Mouse (Mus musculus): ENCODE data around the gene Hmx2. TPM values are rescaled to one million over a fixed set of nuclear protein-coding genes. Genes with fewer than 3 reads are reported as not detected.
A peak's percentile ranks its signal among the peaks of the same experiment; 100 is the strongest.

Hmx2 gene
- polyA plus RNA-seq, 1 experiment from 2014 or later = 2.7 TPM

GRCm38 (mm10) chr7:131560697-131561042 is 12.1 kb downstream of the Hmx2 start:
- no peaks in the 10 kb centered on the region for H3K9me3 ChIP-seq
- H3K9ac ChIP-seq = peak overlapping the region; percentile 86
- peaks cover 34% of the 10 kb centered on the region for H3K4me1 ChIP-seq
- peaks cover 31% of the 10 kb centered on the region for H3K36me3 ChIP-seq
- H3K4me2 ChIP-seq (replicated peaks) = peak overlapping the region; percentile 64
- peaks cover 34% of the 10 kb centered on the region for H3K27me3 ChIP-seq (replicated peaks)
- peak overlapping the region; percentile 72; the same call in 1 of the 2 replicates for H3K27ac ChIP-seq
- ATAC-seq (ENCODE audit: low FRiP score, low read depth) = peak; percentile 46
- peak overlapping the region; percentile 77 for H3K4me3 ChIP-seq
- WGBS = under 1% methylated on average over 14 of the region's 14 CpGs

- no peak for ATAC-seq (ENCODE audit: low FRiP score, low read depth)
- WGBS = 82% methylated on average over 6 of the region's 6 CpGs
- H3K9ac ChIP-seq = no peak overlapping the region
- H3K27ac ChIP-seq = no peak overlapping the region
- H3K4me2 ChIP-seq (replicated peaks) = no peak overlapping the region
- no peaks in the 10 kb centered on the region for H3K9me3 ChIP-seq
- H3K4me1 ChIP-seq = no peaks in the 10 kb centered on the region
- peaks cover 33% of the 10 kb centered on the region for H3K36me3 ChIP-seq
- H3K4me3 ChIP-seq = no peak overlapping the region
- no peaks in the 10 kb centered on the region for H3K27me3 ChIP-seq (replicated peaks)
These were observed 26.7 kb downstream of the Hmx2 start for GRCm38 (mm10) chr7:131575246-131575645.

DNA sequence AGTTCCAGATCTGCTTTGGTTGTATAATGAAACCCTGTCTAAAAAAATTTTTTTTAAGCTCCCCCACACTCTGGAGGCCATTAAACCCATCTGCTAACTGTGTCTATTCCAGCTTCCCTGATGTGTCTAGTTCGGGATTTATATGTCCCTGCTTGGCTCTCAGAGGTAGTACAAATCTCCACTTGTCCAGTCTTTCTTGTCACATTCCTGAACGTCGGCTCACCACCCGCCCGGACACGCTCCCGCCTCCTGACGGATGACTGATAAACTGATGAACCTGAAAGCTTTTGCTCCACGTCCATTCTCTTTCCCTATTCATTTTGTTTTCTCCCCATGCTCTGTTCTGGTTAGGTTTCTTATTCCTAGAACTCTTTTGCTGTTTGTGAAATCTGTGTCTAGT is 33.6 kb downstream of the Hmx2 start:
- no peak for ATAC-seq (ENCODE audit: low FRiP score, low read depth)
- no peak overlapping the region for H3K4me2 ChIP-seq (replicated peaks)
- H3K27ac ChIP-seq = no peak overlapping the region
- H3K4me3 ChIP-seq = no peak overlapping the region
- no peaks in the 10 kb centered on the region for H3K27me3 ChIP-seq (replicated peaks)
- no peaks in the 10 kb centered on the region for H3K9me3 ChIP-seq
- WGBS = 57% methylated on average over 9 of the region's 9 CpGs
- no peak overlapping the region for H3K9ac ChIP-seq
- no peaks in the 10 kb centered on the region for H3K36me3 ChIP-seq
- no peaks in the 10 kb centered on the region for H3K4me1 ChIP-seq

GRCm38 (mm10) chr7:131585551-131585950 is 37.0 kb downstream of the Hmx2 start:
- WGBS = 81% methylated on average over 5 of the region's 5 CpGs
- Histone ChIP-seq H3K27me3 (replicated peaks) (no peaks in the 10 kb centered on the region), H3K9me3 (no peaks in the 10 kb centered on the region), H3K4me1 (no peaks in the 10 kb centered on the region), H3K9ac (no peak overlapping the region), H3K4me2 (replicated peaks) (no peak overlapping the region), H3K4me3 (no peak overlapping the region), H3K27ac (no peak overlapping the region), H3K36me3 (no peaks in the 10 kb centered on the region)
- ATAC-seq (ENCODE audit: low FRiP score, low read depth) = no peak

GRCm38 (mm10) chr7:131597779-131598482 is 49.4 kb downstream of the Hmx2 start:
- Histone ChIP-seq H3K36me3 (no peaks in the 10 kb centered on the region), H3K4me2 (replicated peaks) (peak overlapping the region; percentile 35), H3K4me1 (peaks cover 15% of the 10 kb centered on the region; the same call in 1 of the 2 replicates), H3K9me3 (no peaks in the 10 kb centered on the region), H3K4me3 (no peak overlapping the region), H3K27me3 (replicated peaks) (peaks cover 36% of the 10 kb centered on the region), H3K9ac (peak overlapping the region; percentile 14; the same call in 1 of the 2 replicates), H3K27ac (no peak overlapping the region)
- ATAC-seq (ENCODE audit: low FRiP score, low read depth) = peak; percentile 95
- 8% methylated on average over 12 of the region's 12 CpGs for WGBS

DNA sequence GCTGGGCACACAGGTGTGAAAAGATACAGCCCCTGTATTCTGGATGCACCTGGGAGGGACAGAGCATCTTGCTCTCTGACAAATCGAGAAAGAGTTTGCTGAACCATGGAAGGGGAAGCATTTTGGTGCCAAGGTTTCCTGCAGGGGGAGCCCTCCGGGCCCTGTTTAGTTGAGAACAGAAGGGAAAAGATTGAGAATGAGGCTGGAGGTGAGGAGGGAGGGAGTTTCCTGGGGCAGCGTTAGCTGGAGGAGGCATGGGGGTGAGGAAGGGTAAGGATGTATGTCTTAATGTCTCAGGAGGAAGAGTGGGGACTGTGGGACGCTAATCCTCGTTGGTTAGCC is 49.9 kb downstream of the Hmx2 start:
- Histone ChIP-seq H3K4me2 (replicated peaks) (peak overlapping the region; percentile 35), H3K36me3 (no peaks in the 10 kb centered on the region), H3K27me3 (replicated peaks) (peaks cover 36% of the 10 kb centered on the region), H3K9ac (peak overlapping the region; percentile 14; the same call in 1 of the 2 replicates), H3K27ac (no peak overlapping the region), H3K9me3 (no peaks in the 10 kb centered on the region), H3K4me1 (peaks cover 20% of the 10 kb centered on the region), H3K4me3 (no peak overlapping the region)
- peak; percentile 50 for ATAC-seq (ENCODE audit: low FRiP score, low read depth)
- 4% methylated on average over 5 of the region's 5 CpGs for WGBS

DNA sequence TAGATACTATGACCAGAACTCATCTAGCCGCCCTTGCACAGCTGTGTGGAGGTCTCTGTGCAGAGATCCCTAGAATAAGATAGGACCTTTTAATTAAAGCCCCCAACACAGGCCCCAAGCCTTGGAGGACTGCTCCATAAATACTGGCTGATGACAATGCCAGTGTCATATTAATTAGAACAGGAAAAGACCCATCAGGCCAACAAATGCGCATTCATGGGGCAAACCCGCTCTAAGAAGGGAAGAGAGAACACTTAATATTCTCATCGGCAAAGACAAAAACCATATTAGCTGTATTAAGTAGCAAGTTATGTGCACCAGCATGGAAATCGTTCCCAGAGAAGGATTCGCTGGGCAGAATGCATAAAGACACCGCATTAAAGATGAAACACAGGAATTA is 53.5 kb downstream of the Hmx2 start:
- peaks cover 25% of the 10 kb centered on the region for H3K27me3 ChIP-seq (replicated peaks)
- H3K27ac ChIP-seq = no peak overlapping the region
- 61% methylated on average over 7 of the region's 7 CpGs for WGBS
- ATAC-seq (ENCODE audit: low FRiP score, low read depth) = no peak
- H3K4me3 ChIP-seq = no peak overlapping the region
- H3K4me2 ChIP-seq (replicated peaks) = no peak overlapping the region
- no peak overlapping the region for H3K9ac ChIP-seq
- no peaks in the 10 kb centered on the region for H3K9me3 ChIP-seq
- no peaks in the 10 kb centered on the region for H3K36me3 ChIP-seq
- H3K4me1 ChIP-seq = peaks cover 21% of the 10 kb centered on the region

DNA sequence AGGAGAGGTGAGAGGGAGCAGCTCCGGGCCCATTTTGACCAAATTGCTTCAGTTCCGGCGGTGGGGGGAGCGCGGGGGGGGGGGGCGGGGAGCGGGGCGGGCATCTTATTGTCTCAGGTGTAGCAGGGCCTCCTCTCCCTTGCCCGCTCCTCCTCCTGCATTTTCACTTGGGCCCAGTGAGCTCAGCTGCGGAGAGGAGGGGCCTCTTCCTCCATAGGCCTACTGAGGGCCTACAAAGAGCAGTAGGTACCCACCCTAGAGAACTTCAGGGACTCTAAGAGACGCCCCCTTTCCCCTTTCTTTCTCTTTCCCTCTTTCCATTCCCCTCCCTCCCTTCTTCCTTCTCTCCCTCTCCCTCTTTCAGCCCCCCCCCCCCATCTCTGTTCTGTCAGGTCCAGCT is 54.6 kb downstream of the Hmx2 start:
- Histone ChIP-seq H3K9ac (no peak overlapping the region), H3K4me2 (replicated peaks) (peak overlapping the region; percentile 20; the same call in 1 of the 2 replicates), H3K4me1 (peaks cover 19% of the 10 kb centered on the region), H3K9me3 (no peaks in the 10 kb centered on the region), H3K36me3 (no peaks in the 10 kb centered on the region), H3K27me3 (replicated peaks) (peaks cover 19% of the 10 kb centered on the region), H3K27ac (no peak overlapping the region), H3K4me3 (no peak overlapping the region)
- 5% methylated on average over 10 of the region's 11 CpGs for WGBS
- ATAC-seq (ENCODE audit: low FRiP score, low read depth) = no peak

GRCm38 (mm10) chr7:131604946-131605345 is 56.4 kb downstream of the Hmx2 start:
- Histone ChIP-seq H3K27ac (no peak overlapping the region), H3K9ac (no peak overlapping the region), H3K9me3 (no peaks in the 10 kb centered on the region), H3K36me3 (no peaks in the 10 kb centered on the region), H3K4me1 (peaks cover 11% of the 10 kb centered on the region; the same call in 1 of the 2 replicates), H3K4me3 (no peak overlapping the region), H3K27me3 (replicated peaks) (peaks cover 11% of the 10 kb centered on the region; the same call in 1 of the 2 replicates), H3K4me2 (replicated peaks) (no peak overlapping the region)
- WGBS = 94% methylated on average over 10 of the region's 10 CpGs
- no peak for ATAC-seq (ENCODE audit: low FRiP score, low read depth)

DNA sequence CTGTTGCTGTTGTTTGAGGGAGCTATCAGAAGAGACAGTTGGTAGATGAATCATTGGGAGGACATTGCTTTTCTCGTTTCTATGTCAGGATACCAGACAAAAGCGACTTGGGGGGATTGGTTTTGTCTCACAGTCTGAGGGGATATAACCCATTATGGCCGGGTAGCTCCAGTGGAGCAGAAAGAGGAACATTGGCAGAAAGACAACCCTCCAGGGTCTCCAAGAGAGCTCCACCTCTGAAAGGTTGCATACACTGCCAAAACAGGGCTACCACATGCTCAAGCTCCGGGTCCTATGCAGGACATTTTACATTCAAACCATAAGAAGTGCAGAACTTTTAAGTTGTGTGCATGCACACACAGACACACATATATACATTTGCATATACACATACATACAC is 56.9 kb downstream of the Hmx2 start:
- no peak overlapping the region for H3K27ac ChIP-seq
- H3K27me3 ChIP-seq (replicated peaks) = peaks cover 6% of the 10 kb centered on the region; the same call in 1 of the 2 replicates
- H3K4me2 ChIP-seq (replicated peaks) = no peak overlapping the region
- no peak for ATAC-seq (ENCODE audit: low FRiP score, low read depth)
- H3K9ac ChIP-seq = no peak overlapping the region
- no peak overlapping the region for H3K4me3 ChIP-seq
- 69% methylated on average over 4 of the region's 4 CpGs for WGBS
- peaks cover 11% of the 10 kb centered on the region; the same call in 1 of the 2 replicates for H3K4me1 ChIP-seq
- H3K9me3 ChIP-seq = no peaks in the 10 kb centered on the region
- no peaks in the 10 kb centered on the region for H3K36me3 ChIP-seq

Other genes starting within 250 kb of the Hmx2 start
- gene Cuzd1, start 226.5 kb upstream of the Hmx2 start, polyA plus RNA-seq (2016; fragmentation: Nextera tagmentation; extraction: Ambion mirVana) = not detected in 2 replicates
- not detected in 2 replicates for gene Fam24b, start 219.3 kb upstream of the Hmx2 start, polyA plus RNA-seq (2016; fragmentation: Nextera tagmentation; extraction: Ambion mirVana)
- gene Fam24a, start 214.9 kb upstream of the Hmx2 start, polyA plus RNA-seq (2016; fragmentation: Nextera tagmentation; extraction: Ambion mirVana) = not detected in 2 replicates
- 19.8 and 25.3 TPM in 2 replicates for gene 2310057M21Rik, start 186.0 kb upstream of the Hmx2 start, polyA plus RNA-seq (2016; fragmentation: Nextera tagmentation; extraction: Ambion mirVana)
- gene Pstk, start 177.6 kb upstream of the Hmx2 start, polyA plus RNA-seq (2016; fragmentation: Nextera tagmentation; extraction: Ambion mirVana) = 47.5 and 49.6 TPM in 2 replicates
- 19.0 and 22.4 TPM in 2 replicates for gene Ikzf5, start 138.3 kb upstream of the Hmx2 start, polyA plus RNA-seq (2016; fragmentation: Nextera tagmentation; extraction: Ambion mirVana)
- gene Acadsb, start 138.2 kb upstream of the Hmx2 start, polyA plus RNA-seq (2016; fragmentation: Nextera tagmentation; extraction: Ambion mirVana) = 73.8 and 80.6 TPM in 2 replicates
- gene Hmx3, start 5.9 kb upstream of the Hmx2 start, polyA plus RNA-seq (2016; fragmentation: Nextera tagmentation; extraction: Ambion mirVana) = 1.7 and 2.2 TPM in 2 replicates
- gene Bub3, start 11.4 kb downstream of the Hmx2 start, polyA plus RNA-seq (2016; fragmentation: Nextera tagmentation; extraction: Ambion mirVana) = 212 and 219 TPM in 2 replicates